Mouse (Mus musculus): ENCODE results near the gene Lect2.

DNA sequence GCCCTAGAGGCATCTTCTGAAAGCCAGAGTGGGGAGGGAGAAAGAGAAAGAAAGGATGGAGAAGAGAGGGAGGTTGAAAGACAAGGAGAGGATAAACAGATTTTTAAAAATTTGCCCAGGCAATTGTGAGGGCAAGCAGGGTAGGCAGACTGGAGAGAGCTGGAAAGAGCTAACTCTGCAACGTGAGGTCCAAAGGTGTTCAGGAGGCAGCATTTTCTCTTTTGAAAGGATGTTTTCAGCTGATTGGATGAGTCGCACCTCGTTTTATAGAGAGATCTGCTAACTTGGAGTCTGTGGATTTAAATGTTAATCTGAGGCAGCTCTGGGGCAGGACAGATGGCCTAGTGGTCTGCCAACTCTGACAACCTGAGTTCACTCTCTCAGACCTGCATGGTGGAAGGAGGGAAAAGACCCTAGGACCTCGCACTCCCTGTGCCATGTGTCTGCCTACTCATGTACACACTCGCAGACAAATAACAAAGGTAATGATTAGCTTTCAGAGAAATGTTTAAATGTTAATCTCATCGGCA, 11.6 kb upstream of the Lect2 start:
- TF ChIP-seq CTCF (IDR thresholded peaks at IDR 0.05; ENCODE audit: control insufficient read depth, insufficient read depth, insufficient replicate concordance, low read depth, low read length): no peak
- no peak for TF ChIP-seq POLR2A (IDR thresholded peaks at IDR 0.05; ENCODE audit: control insufficient read depth, low read depth, low read length)
